Mouse (Mus musculus): ENCODE measurements around the gene Sox11.

Gene Sox11

GRCm38 (mm10) chr12:27341871-27342690, at the start of gene Sox11:
Sox11 (minus strand) TSS chr12:27342574.
- DNase-seq, result peak; percentile 57 to 58

- DNase-seq, result no peak
These were observed 49.4 kb upstream of the Sox11 start for GRCm38 (mm10) chr12:27391652-27392305.

GRCm38 (mm10) chr12:27390439-27390838, 48.1 kb upstream of the Sox11 start:
- DNase-seq, result no peak

- no peak for DNase-seq
These were observed 47.1 kb upstream of the Sox11 start for GRCm38 (mm10) chr12:27389429-27389828.

GRCm38 (mm10) chr12:27372505-27372904, 30.1 kb upstream of the Sox11 start:
- no peak for DNase-seq

GRCm38 (mm10) chr12:27370756-27371155, 28.4 kb upstream of the Sox11 start:
- no peak for DNase-seq

GRCm38 (mm10) chr12:27367476-27367875, 25.1 kb upstream of the Sox11 start:
- DNase-seq, result no peak

- DNase-seq, result no peak
These were observed 21.7 kb upstream of the Sox11 start for GRCm38 (mm10) chr12:27363840-27364640.

GRCm38 (mm10) chr12:27357076-27357637, 14.8 kb upstream of the Sox11 start:
- peak; percentile 28 to 54 for DNase-seq

GRCm38 (mm10) chr12:27356571-27356970, 14.2 kb upstream of the Sox11 start:
- DNase-seq, result no peak

GRCm38 (mm10) chr12:27343606-27344410, 1.4 kb upstream of the Sox11 start:
- peak in 1 of 2 experiments; percentile 10 for DNase-seq

GRCm38 (mm10) chr12:27342691-27343605, 574 bp upstream of the Sox11 start:
- peak; percentile 74 to 85 for DNase-seq

GRCm38 (mm10) chr12:27341130-27341870, 1.1 kb downstream of the Sox11 start:
- DNase-seq, result peak; percentile 47 to 48

- DNase-seq, result peak in 1 of 2 experiments; percentile 18
These were observed 1.8 kb downstream of the Sox11 start for GRCm38 (mm10) chr12:27340451-27341035.

GRCm38 (mm10) chr12:27339171-27339751, 3.1 kb downstream of the Sox11 start:
- DNase-seq, result peak; percentile 78 to 82

GRCm38 (mm10) chr12:27338721-27339170, 3.6 kb downstream of the Sox11 start:
- peak; percentile 71 to 74 for DNase-seq

GRCm38 (mm10) chr12:27338116-27338515, 4.3 kb downstream of the Sox11 start:
- peak in 1 of 2 experiments; percentile 10 for DNase-seq

GRCm38 (mm10) chr12:27337482-27337881, 4.9 kb downstream of the Sox11 start:
- DNase-seq, result no peak

- no peak for DNase-seq
These were observed 5.6 kb downstream of the Sox11 start for GRCm38 (mm10) chr12:27336801-27337200.
